Mouse (Mus musculus) heart, embryonic 13.5 days (tissue): ENCODE data around the gene Nlrp4f. TPM values are rescaled to one million over a fixed set of nuclear protein-coding genes. Genes with fewer than 3 reads are reported as not detected.

Experiments used
- ATAC-seq: fragments of 200-750 bp; cut with Nextera tagmentation; 2 replicates; pipeline ENCODE4 v1.8.0; 2017; ENCODE audit warnings: moderate TSS enrichment; ENCODE audit not compliant: insufficient number of reproducible peaks, low FRiP score, low TSS enrichment; ENCODE audit errors: extremely low read depth
- H3K27ac ChIP-seq: fragments of 300-500 bp; sonication (generic); replicated peaks from 2 replicates; pipeline ENCODE4 v1.5.1; 2015; ENCODE audit warnings: moderate library complexity, mild to moderate bottlenecking, inconsistent platforms
- H3K27me3 ChIP-seq: fragments of 300-500 bp; sonication (generic); replicated peaks from 2 replicates; pipeline ENCODE4 v1.6.1; 2015; ENCODE audit warnings: mild to moderate bottlenecking, inconsistent platforms
- H3K36me3 ChIP-seq: fragments of 300-500 bp; sonication (generic); 2 replicates; pipeline ENCODE4 v1.6.1; 2015; ENCODE audit warnings: mild to moderate bottlenecking, inconsistent platforms
- H3K4me1 ChIP-seq: fragments of 300-500 bp; sonication (generic); 2 replicates; pipeline ENCODE4 v1.6.1; 2015; ENCODE audit warnings: inconsistent platforms
- H3K4me2 ChIP-seq: fragments of 300-500 bp; sonication (generic); 2 replicates; pipeline ENCODE4 v1.6.1; 2015; ENCODE audit warnings: inconsistent platforms, mild to moderate bottlenecking, moderate library complexity
- H3K4me3 ChIP-seq: fragments of 300-500 bp; sonication (generic); 2 replicates; pipeline ENCODE4 v1.5.1; 2015; ENCODE audit warnings: moderate library complexity, mild to moderate bottlenecking, inconsistent platforms
- H3K9ac ChIP-seq: fragments of 300-500 bp; sonication (generic); 2 replicates; pipeline ENCODE4 v1.6.1; 2015; ENCODE audit warnings: inconsistent platforms, mild to moderate bottlenecking, moderate library complexity
- H3K9me3 ChIP-seq: fragments of 300-500 bp; sonication (generic); 2 replicates; pipeline ENCODE4 v1.6.1; 2016; ENCODE audit warnings: inconsistent platforms
- WGBS: fragments of 180-500 bp; shearing (Covaris S2); methylation state at CpG from one replicate; pipeline ENCODE4 v1.1.7; 2015; ENCODE audit warnings: mixed read lengths; 5-methylcytosine and 5-hydroxymethylcytosine counted together
- polyA plus RNA-seq: library from polyadenylated mRNA; unstranded; fragments of >200 nt; fragmentation: Nextera tagmentation; extraction: Ambion mirVana; gene quantifications from 2 replicates; pipeline ENCODE4 v1.2.1, GENCODE M21; 2015

Gene Nlrp4f
- polyA plus RNA-seq, 1 experiment from 2014 or later: not detected

- H3K36me3 ChIP-seq: no peaks in the 10 kb centered on the region
- 0 out of 2 replicates have a peak, but pooled peaks cover 4% of the 10 kb centered on the region for H3K4me1 ChIP-seq
- peak overlapping the region; percentile 67 for H3K4me2 ChIP-seq
- 0 out of 2 replicates have a peak, but pooled peaks cover 6% of the 10 kb centered on the region for H3K9me3 ChIP-seq
- 16% methylated on average over 46 of the region's 46 CpGs for WGBS
- H3K9ac ChIP-seq: 0 out of 2 replicates have a peak overlapping the region, but pooled peaks have one; percentile 4
- no peak overlapping the region for H3K27ac ChIP-seq
- H3K27me3 ChIP-seq: no peaks in the 10 kb centered on the region
- H3K4me3 ChIP-seq: peak overlapping the region; percentile 33
- ATAC-seq: no peak
Measured at GRCm38 (mm10) chr13:65175734-65176471, 29.9 kb downstream of the Nlrp4f start.

GRCm38 (mm10) chr13:65174102-65174501 lies 31.7 kb downstream of the Nlrp4f start:
- no peak for ATAC-seq
- no peaks in the 10 kb centered on the region for H3K27me3 ChIP-seq
- no peak overlapping the region for H3K27ac ChIP-seq
- no peak overlapping the region for H3K9ac ChIP-seq
- 60% methylated on average over 3 of the region's 3 CpGs for WGBS
- no peak overlapping the region for H3K4me3 ChIP-seq
- H3K9me3 ChIP-seq: 0 out of 2 replicates have a peak, but pooled peaks cover 3% of the 10 kb centered on the region
- no peak overlapping the region for H3K4me2 ChIP-seq
- H3K4me1 ChIP-seq: 0 out of 2 replicates have a peak, but pooled peaks cover 4% of the 10 kb centered on the region
- no peaks in the 10 kb centered on the region for H3K36me3 ChIP-seq

- H3K9me3 ChIP-seq: 0 out of 2 replicates have a peak, but pooled peaks cover 9% of the 10 kb centered on the region
- H3K36me3 ChIP-seq: no peaks in the 10 kb centered on the region
- H3K27ac ChIP-seq: no peak within 1 kb of the TSS
- no peak for ATAC-seq
- H3K4me3 ChIP-seq: no peak within 1 kb of the TSS
- H3K4me1 ChIP-seq: no peaks in the 10 kb centered on the region
- WGBS: 50% methylated on average over 1 of the region's 1 CpGs
- H3K27me3 ChIP-seq: no peaks in the 10 kb centered on the region
- H3K9ac ChIP-seq: no peak within 1 kb of the TSS
- H3K4me2 ChIP-seq: no peak within 1 kb of the TSS
Measured at GRCm38 (mm10) chr13:65149940-65150339, 55.8 kb downstream of the Nlrp4f start, which contains the start of gene Olfr466. Olfr466 (plus strand) TSS chr13:65150240.

GRCm38 (mm10) chr13:65137789-65138188 lies 68.0 kb downstream of the Nlrp4f start, which contains the start of gene Olfr465-ps1:
Olfr465-ps1 (plus strand) TSS chr13:65138089.
- Histone ChIP-seq H3K9ac (no peak within 1 kb of the TSS), H3K36me3 (no peaks in the 10 kb centered on the region), H3K4me2 (no peak within 1 kb of the TSS), H3K4me3 (no peak within 1 kb of the TSS), H3K27ac (no peak within 1 kb of the TSS), H3K4me1 (no peaks in the 10 kb centered on the region), H3K9me3 (peaks cover 5% of the 10 kb centered on the region), H3K27me3 (no peaks in the 10 kb centered on the region)
- no peak for ATAC-seq
- WGBS: 70% methylated on average over 4 of the region's 4 CpGs

Other genes starting within 250 kb of the Nlrp4f start
- not detected in 2 replicates for gene Spata31d1c, start 172.9 kb downstream of the Nlrp4f start, polyA plus RNA-seq
- gene Prss47, start 153.2 kb downstream of the Nlrp4f start, polyA plus RNA-seq: not detected in 2 replicates
- gene Mfsd14b, start 93.0 kb downstream of the Nlrp4f start, polyA plus RNA-seq: 33.7 and 37.3 TPM in 2 replicates
- not detected in 2 replicates for gene Olfr465-ps1, start 67.9 kb downstream of the Nlrp4f start, polyA plus RNA-seq
- not detected in 2 replicates for gene Olfr466, start 55.7 kb downstream of the Nlrp4f start, polyA plus RNA-seq
- not detected in 2 replicates for gene Gm10775, start 53.6 kb upstream of the Nlrp4f start, polyA plus RNA-seq
- gene Zfp369, start 72.8 kb upstream of the Nlrp4f start, polyA plus RNA-seq: 6.7 and 8.3 TPM in 2 replicates